Mouse (Mus musculus): ENCODE results near the gene Ccdc177. TPM values are rescaled to one million over a fixed set of nuclear protein-coding genes. Genes with fewer than 3 reads are reported as not detected.

Ccdc177 gene
- polyA plus RNA-seq, 1 experiment from 2014 or later, result 0.59 TPM

DNA sequence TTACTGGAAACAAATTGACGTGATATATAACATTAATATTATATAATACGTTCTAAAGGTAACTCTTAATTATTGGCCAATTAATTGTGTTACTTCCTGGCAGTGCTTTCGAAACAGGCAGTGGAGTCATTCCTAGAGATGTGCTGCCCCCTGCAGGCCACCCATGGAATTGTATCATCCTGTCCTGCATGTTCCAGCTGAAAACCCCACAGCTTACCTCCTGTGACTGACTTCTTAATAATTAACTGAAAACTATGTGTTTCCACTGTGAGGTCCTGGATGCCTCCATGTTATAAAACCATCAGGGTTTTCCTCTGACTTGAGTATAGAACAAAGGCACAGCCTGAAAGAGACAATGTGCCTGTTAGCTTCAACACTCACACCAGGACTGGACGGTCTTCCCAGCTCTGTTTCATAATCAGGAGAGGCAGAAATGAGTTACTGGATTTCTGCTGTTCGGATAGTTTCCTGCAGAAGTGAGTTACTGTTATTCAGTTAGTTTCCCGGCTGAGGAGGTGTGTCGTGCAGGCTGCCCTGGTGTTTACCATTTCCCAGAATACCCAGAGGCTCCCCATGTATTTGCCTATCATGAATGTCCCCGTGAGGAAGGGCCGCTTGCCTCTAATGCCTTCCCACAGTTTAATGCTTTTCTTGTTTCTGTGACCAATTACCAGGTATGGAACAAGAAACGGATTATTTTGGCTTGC lies 35.5 kb downstream of the Ccdc177 start:
- Histone ChIP-seq H3K27me3 (replicated peaks; ENCODE audit: low read depth, poor library complexity, severe bottlenecking) (peaks cover 5% of the 10 kb centered on the region), H3K9me3 (no peaks in the 10 kb centered on the region), H3K27ac (replicated peaks) (no peak overlapping the region), H3K4me3 (no peak overlapping the region), H3K4me1 (0 out of 2 replicates have a peak, but pooled peaks cover 5% of the 10 kb centered on the region), H3K36me3 (replicated peaks) (no peaks in the 10 kb centered on the region)
- peak; percentile 83 for DNase-seq (ENCODE audit: low spot score)
- 35% methylated on average over 10 of the region's 10 CpGs for WGBS

DNA sequence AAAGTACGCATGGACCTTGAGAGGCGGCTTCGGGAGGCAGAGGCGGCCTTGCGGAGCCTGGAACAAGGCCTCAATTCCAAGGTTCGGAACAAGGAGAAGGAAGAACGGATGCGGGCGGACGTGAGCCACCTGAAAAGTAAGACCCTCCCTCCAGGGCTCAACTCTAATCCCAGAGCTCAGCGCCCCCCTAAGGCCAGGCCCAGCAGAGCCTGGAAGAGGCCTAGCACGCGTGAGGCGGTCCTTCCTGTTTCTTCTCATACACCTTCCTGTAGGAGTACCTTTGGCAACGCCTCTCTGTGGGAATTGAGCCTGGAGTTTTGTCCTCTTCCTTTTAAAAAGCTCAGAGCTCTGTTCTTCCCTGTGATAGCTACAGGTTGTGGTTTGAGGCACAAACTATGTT lies 39.0 kb downstream of the Ccdc177 start:
- Histone ChIP-seq H3K4me3 (no peak overlapping the region), H3K36me3 (replicated peaks) (no peaks in the 10 kb centered on the region), H3K27ac (replicated peaks) (no peak overlapping the region), H3K27me3 (replicated peaks; ENCODE audit: low read depth, poor library complexity, severe bottlenecking) (peaks cover 6% of the 10 kb centered on the region; the same call in 1 of the 2 replicates), H3K9me3 (no peaks in the 10 kb centered on the region), H3K4me1 (peaks cover 15% of the 10 kb centered on the region)
- DNase-seq (ENCODE audit: low spot score), result no peak
- 84% methylated on average over 15 of the region's 15 CpGs for WGBS

DNA sequence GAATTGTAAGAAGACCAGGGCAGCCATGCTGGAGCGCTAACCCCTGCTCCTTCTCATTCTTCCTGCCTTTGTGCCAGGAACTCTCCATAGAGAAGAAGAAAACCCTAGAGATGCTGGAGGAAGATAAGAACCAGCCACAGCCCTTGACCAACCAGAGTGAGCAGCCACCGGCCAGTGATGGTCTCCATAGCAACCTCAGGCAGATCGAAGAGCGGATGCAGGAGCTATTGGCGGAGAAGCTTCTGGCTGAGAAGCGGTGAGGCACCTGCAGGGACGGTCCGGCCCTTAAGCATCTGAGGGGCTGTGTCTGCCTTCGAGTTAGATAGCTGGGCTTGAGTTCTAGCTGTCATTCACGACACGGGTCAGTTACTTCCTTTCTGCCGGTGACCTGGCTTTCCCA lies 40.0 kb downstream of the Ccdc177 start:
- Histone ChIP-seq H3K9me3 (no peaks in the 10 kb centered on the region), H3K27me3 (replicated peaks; ENCODE audit: low read depth, poor library complexity, severe bottlenecking) (peaks cover 6% of the 10 kb centered on the region; the same call in 1 of the 2 replicates), H3K4me1 (peaks cover 17% of the 10 kb centered on the region), H3K4me3 (no peak overlapping the region), H3K36me3 (replicated peaks) (no peaks in the 10 kb centered on the region), H3K27ac (replicated peaks) (no peak overlapping the region)
- WGBS, result 69% methylated on average over 12 of the region's 12 CpGs
- no peak for DNase-seq (ENCODE audit: low spot score)

DNA sequence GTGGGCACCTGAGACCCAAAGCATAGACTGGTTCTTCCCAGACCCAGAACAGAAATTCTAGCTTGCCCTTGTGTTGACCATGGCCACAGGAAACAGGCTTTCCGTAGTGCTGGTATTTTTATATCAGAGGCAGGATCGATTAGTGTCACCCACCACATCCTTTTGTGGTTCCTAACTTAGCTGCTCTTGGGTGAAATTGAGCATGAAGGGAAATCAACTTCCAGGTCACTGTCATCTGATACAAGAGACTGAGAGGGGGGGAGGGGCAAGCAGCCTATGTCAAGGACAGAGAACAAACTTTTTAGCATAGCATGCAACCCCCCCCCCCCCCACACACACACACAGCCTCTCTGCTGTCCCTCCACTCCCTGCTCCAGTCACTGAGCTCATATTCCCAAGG lies 41.3 kb downstream of the Ccdc177 start:
- H3K36me3 ChIP-seq (replicated peaks), result no peaks in the 10 kb centered on the region
- no peak overlapping the region for H3K4me3 ChIP-seq

DNA sequence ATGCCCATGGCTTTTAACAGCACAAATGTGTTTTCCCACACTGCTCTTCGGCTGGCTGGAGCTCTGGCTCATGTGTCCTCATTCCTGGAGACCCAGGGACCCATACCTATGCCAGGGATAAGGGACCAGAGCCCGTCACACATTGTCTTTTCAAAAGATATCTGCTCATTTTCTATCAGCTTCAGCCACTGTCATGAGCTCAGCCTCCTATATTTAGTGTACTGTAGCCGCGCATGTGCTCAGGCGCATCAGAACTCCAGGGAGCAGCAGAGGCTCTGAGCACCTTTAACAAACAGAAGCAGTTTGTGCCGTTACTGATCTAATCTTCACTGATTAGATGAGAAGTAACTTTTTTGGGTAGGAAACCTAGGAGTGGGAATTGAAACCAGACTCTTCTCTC lies 44.6 kb downstream of the Ccdc177 start:
- H3K36me3 ChIP-seq (replicated peaks), result no peaks in the 10 kb centered on the region
- H3K27ac ChIP-seq (replicated peaks), result no peak overlapping the region
- peaks cover 17% of the 10 kb centered on the region for H3K4me1 ChIP-seq
- 80% methylated on average over 6 of the region's 6 CpGs for WGBS
- H3K4me3 ChIP-seq, result no peak overlapping the region
- H3K27me3 ChIP-seq (replicated peaks; ENCODE audit: low read depth, poor library complexity, severe bottlenecking), result peaks cover 9% of the 10 kb centered on the region; the same call in 1 of the 2 replicates
- no peaks in the 10 kb centered on the region for H3K9me3 ChIP-seq
- DNase-seq (ENCODE audit: low spot score), result no peak

More for the DNA sequence above, 41.3 kb downstream of the Ccdc177 start:
- no peak for DNase-seq (ENCODE audit: low spot score)
- Histone ChIP-seq H3K27me3 (replicated peaks; ENCODE audit: low read depth, poor library complexity, severe bottlenecking) (peaks cover 9% of the 10 kb centered on the region; the same call in 1 of the 2 replicates), H3K4me1 (peaks cover 17% of the 10 kb centered on the region), H3K9me3 (no peaks in the 10 kb centered on the region), H3K27ac (replicated peaks) (no peak overlapping the region)
- 71% methylated on average over 2 of the region's 2 CpGs for WGBS

DNA sequence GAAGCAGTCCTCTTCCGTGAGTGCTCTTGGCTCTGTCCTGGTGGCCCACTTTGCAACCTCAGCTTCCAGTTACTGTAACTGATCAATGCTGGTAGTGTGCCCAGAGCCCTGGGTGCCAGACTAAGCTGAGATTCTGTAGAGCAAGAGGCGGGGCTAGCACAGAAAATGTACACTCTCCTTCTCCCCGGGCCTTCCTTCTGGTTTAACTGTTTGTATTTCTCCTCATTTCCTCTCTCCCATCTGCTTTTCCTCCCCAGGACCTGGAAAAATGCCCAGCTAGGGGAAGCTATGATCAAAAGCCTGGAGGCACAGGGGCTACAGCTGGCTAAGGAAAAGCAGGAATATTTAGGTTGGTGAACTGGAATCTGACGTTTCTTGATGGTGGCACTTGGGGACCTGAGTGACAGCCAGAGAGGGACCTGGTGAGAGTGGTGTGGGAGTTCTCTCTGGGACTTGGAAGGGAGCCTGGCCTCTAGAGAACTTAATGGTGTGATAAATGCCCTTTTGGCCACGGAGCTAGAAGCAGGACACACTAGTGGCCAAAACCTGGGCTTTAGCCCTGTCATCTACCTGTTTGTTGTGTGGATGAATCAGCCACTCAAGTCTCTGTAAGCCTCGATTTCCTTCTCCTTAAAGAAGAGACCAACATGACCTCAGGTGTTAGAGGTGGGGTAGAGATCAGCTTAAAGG lies 53.4 kb downstream of the Ccdc177 start:
- no peaks in the 10 kb centered on the region for H3K27me3 ChIP-seq (replicated peaks; ENCODE audit: low read depth, poor library complexity, severe bottlenecking)
- no peak overlapping the region for H3K27ac ChIP-seq (replicated peaks)
- H3K4me1 ChIP-seq, result peaks cover 9% of the 10 kb centered on the region
- no peaks in the 10 kb centered on the region for H3K9me3 ChIP-seq
- 63% methylated on average over 6 of the region's 6 CpGs for WGBS
- no peaks in the 10 kb centered on the region for H3K36me3 ChIP-seq (replicated peaks)
- DNase-seq (ENCODE audit: low spot score), result no peak
- no peak overlapping the region for H3K4me3 ChIP-seq

DNA sequence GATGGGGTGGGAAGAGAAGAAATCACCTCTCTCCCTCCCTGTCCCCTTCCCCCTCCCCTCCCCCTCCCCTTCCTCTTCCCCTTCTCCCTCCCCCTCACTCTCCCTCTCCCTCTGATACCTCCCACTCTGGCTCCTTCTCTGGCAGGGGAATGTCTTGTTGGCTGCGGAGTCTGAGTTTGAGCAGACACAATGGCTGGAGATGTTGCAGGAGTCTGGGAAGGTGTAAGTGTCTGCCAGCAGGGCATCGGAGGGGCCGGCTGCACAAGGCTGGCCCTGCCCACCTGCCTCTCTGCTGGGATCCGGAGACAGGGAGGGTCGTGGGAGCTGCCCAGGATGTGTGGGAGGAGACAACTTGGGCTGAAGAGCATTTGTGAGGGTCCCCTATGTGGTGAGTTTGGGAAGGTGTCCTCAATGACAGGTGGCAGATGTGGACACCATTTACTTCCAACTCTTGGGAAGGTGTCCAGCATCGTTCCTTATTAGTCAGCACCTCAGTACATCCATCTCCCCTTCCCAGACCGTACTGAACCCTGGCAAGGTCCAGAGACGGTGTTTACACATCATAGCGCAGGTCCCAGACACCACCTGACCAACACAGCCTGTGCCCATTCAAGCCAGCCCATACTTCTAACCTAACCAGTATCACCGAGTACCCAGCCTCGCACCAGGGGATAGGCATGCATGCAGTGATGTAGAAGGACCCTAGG lies 54.1 kb downstream of the Ccdc177 start:
- 62% methylated on average over 11 of the region's 11 CpGs for WGBS
- DNase-seq (ENCODE audit: low spot score), result no peak
- H3K9me3 ChIP-seq, result no peaks in the 10 kb centered on the region

More for the DNA sequence above, 54.1 kb downstream of the Ccdc177 start:
- no peak overlapping the region for H3K4me3 ChIP-seq
- H3K27me3 ChIP-seq (replicated peaks; ENCODE audit: low read depth, poor library complexity, severe bottlenecking), result no peaks in the 10 kb centered on the region
- no peaks in the 10 kb centered on the region for H3K36me3 ChIP-seq (replicated peaks)
- H3K27ac ChIP-seq (replicated peaks), result no peak overlapping the region
- H3K4me1 ChIP-seq, result peaks cover 9% of the 10 kb centered on the region

Other genes starting within 250 kb of the Ccdc177 start
- 14.1 and 16.4 TPM in 2 replicates for gene Galnt16, start 242.4 kb downstream of the Ccdc177 start, polyA plus RNA-seq (2016; fragmentation: Nextera tagmentation; extraction: Ambion mirVana)
- gene Slc39a9, start 116.8 kb downstream of the Ccdc177 start, polyA plus RNA-seq (2016; fragmentation: Nextera tagmentation; extraction: Ambion mirVana), result 24.6 and 25.7 TPM in 2 replicates
- gene Erh, start 116.3 kb downstream of the Ccdc177 start, polyA plus RNA-seq (2016; fragmentation: Nextera tagmentation; extraction: Ambion mirVana), result 502 and 512 TPM in 2 replicates
- 0.40 and 0.59 TPM in 2 replicates for gene Plekhd1, start 68.1 kb downstream of the Ccdc177 start, polyA plus RNA-seq (2016; fragmentation: Nextera tagmentation; extraction: Ambion mirVana)
- 13.6 and 13.8 TPM in 2 replicates for gene Susd6, start 29.8 kb upstream of the Ccdc177 start, polyA plus RNA-seq (2016; fragmentation: Nextera tagmentation; extraction: Ambion mirVana)
- gene Srsf5, start 184.8 kb upstream of the Ccdc177 start, polyA plus RNA-seq (2016; fragmentation: Nextera tagmentation; extraction: Ambion mirVana), result 477 and 521 TPM in 2 replicates
- gene Slc10a1, start 208.0 kb upstream of the Ccdc177 start, polyA plus RNA-seq (2016; fragmentation: Nextera tagmentation; extraction: Ambion mirVana), result 0.64 and 0.82 TPM in 2 replicates